Mouse (Mus musculus): ENCODE data around the gene Nup85.
"Not testable (repeated sequence)": the region's sequence is repeated elsewhere in the genome, so short reads cannot be mapped to it uniquely, and the experiment has no call there.

Nup85 gene

DNA sequence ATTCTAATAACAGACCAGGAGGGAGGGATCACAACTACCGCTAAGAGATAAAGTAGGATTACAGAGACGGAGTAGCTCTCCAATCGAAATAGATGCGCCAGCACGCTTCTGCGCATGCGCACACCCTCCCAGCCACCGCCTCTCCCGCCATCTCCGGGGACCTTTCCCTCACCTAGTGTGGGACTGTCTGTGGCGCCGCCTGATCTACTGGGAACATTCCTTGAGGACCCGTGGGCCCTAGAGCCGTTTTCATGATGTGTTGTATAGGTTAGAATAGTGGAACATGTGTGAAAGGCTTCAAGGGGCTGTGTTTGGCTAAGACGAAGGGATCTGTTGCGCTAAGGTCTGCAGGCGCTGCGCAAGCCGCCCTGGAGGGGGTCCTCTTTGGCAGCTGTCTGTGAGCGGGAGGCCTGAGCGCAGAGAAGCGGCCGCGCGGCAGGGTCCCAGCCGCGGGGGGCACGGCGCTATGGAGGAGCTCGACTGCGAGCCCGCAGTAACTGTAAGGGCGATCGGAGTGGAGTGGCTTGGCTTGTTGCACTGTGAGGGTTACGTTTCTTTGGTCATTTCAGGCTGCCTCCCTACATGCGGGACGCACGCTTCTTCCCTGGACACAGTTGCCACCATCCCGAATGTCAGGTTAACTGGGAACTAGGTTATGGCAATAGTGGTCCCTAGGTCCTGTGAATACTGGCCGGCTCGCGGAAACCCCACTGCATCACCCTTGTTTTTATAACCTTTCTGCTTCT, at the start of gene Nup85:
Gene Nup85, plus strand, starts transcription at position 371 of the 746 bp plus-strand sequence.
- peak; percentile 93 to 94 for DNase-seq (ENCODE audit: low spot score in 2 of 2)

DNA sequence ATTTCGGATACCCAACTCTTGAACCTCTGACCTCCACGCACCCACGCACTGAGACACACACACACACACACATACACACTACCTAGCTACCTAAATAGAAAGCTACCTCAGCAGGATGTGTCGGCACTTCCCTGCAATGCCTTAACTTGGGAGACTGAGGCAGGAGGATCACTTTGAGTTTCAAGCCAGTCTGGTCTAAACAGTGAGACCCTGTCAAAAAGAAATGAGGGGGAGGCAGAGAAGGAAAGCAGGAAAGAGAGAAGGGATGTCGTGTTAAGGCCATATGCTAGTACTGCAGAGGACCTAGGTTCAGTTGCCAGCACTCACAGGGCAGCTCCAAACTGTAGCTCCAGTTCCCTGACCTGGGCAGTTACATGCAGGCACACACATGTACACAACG, 49.2 kb upstream of the Nup85 start:
- DNase-seq (ENCODE audit: low spot score in 2 of 2): no peak

DNA sequence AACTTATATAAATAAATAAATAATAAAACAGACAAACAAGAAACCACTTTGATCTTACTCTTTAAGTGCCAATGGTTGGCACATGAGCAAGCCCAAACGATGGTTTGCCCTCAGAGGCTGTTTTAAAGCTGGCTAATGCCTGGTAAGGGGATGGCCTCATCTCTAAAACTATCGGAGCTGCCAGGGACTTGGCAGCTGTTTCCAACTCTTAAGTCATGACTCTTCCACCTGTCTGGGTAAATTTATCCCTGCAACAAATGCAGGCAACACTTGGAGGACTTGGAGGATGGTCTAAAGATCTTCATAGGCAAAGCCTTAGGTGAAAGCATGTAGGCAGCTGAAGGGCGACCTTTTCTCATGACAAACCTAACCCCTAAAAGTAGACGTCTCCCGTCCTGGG, 47.3 kb upstream of the Nup85 start:
- DNase-seq (ENCODE audit: low spot score in 2 of 2): no peak

DNA sequence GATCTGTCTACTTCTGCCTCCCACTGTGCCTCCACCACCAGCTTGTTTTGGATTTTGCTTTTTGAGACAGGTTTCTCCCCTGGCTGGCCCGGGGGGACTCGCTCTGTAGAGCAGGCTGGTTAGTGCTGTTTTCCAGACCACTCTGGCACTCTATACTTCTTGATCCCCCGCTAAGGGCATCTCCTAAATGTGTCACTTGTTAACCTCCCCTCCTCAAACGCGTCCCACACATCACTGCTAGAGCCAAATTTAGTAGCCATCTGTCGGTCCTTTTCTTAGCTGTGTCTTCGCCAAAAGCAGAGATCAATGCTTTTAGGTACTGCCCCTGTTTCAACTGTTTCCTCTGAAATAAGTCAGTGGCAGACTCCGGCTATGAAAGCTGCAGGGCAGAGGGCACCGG, 45.5 kb upstream of the Nup85 start:
- peak in 1 of 2 experiments; percentile 30 for DNase-seq (ENCODE audit: low spot score in 2 of 2)

DNA sequence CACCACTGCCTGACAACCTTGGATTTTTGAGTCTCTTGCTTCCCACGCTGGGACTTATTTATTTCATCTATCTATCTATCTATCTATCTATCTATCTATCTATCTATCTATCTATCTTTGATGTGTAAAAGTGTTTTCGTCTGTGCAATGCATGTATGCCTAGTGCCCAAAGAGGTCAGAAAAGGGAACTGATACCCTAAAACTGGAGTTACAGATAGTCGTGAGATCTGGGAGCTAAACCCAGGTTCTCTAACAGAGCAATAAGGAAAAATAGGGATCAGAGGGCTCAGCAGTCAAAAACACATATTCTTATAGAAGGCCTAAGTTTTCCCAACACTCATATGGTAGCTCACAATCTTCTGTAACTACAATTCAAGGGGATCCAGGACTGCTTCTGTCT, 44.7 kb upstream of the Nup85 start:
- DNase-seq (ENCODE audit: low spot score in 2 of 2): no peak

DNA sequence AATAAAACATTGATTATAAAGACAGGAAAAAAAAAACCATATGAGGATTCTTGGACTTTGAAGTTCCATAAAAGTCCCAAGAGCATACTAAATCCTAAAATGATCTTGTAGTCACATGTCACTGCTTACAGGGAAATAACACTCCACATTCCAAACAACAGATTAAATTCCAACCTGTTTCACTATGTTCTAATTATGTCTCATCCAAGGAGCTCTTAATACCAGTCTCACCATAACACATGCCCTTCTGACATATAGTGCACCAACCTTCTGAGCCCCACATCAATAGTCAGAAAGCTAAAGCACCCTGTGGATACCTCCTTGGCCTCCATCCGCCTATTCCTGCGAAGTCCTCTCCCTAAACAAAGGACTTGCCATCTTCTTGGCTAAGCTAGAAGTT, 44.0 kb upstream of the Nup85 start:
- DNase-seq (ENCODE audit: low spot score in 2 of 2): no peak

DNA sequence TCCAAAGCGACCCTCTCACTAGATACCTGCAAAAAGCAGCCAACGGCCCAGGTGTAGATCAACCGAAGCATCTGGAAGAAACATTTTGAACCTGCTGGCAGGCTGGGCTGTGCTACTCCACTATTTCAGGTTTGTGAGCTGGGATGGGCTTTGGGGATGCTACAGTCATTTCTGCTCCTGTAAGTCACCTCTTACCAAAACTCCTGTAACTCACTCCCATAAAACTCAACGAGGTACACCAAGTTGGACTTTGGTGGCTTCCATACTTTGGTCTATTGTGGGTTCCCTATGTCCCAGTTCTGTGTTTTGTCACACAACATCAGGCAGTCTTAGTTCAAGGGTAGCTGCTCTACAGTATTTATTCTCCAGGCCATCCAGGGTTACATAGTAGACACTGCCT, 43.2 kb upstream of the Nup85 start:
- DNase-seq (ENCODE audit: low spot score in 2 of 2): no peak

DNA sequence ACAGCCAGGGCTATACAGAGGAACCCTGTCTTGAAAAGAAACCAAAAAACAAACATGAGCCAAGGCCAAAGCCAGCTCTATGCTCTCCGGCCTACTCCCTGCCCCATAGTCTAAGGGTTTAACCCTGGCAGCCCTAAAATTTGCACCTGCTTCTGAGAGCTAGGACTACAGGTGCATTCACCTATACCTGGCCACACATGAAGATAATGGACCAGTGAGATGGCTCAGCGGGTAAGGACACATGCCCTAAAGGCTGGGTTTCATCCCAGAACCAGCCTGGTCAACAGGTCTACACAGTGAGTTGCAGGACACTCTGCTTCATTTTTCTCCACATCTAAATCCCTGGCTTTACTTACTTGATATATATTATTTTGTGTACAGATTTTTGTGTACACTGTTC, 42.0 kb upstream of the Nup85 start:
- no peak for DNase-seq (ENCODE audit: low spot score in 2 of 2)

DNA sequence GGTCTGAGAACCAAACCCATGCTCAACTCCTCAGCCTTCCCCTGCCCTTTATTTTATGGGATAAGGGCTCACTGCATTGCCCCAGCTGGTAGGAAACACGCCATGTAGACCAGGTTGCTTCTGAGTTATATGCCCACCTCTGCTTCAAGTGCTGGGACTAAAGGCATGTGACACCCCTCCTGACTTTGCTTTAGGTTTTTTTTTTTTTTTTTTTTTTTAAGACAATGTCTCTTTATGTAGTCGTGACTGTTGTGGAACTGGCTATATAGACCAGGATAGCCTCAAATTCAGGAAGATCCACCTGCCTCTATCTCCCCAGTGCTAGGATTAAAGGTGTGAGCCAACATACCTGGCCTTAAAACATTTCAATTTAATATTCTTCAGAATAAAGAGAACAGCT, 41.5 kb upstream of the Nup85 start:
- no peak for DNase-seq (ENCODE audit: low spot score in 2 of 2)

DNA sequence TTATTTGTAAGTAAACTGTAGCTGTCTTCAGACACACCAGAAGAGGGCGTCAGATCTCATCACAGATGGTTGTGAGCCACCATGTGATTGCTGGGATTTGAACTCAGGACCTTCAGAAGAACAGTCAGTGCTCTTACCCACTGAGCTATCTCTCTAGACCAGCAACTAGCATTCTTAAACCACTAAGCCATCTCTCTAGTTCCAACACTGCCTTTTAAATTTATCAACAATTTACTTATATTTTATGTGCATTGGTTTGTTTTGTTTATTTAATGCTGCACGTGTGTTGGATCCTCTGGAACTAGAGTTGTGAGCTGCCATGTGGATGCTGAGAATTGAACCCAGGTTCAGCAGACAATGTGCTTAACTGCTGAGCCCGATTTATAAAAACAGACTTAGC, 37.8 kb upstream of the Nup85 start:
- DNase-seq (ENCODE audit: low spot score in 2 of 2): not testable (repeated sequence)

DNA sequence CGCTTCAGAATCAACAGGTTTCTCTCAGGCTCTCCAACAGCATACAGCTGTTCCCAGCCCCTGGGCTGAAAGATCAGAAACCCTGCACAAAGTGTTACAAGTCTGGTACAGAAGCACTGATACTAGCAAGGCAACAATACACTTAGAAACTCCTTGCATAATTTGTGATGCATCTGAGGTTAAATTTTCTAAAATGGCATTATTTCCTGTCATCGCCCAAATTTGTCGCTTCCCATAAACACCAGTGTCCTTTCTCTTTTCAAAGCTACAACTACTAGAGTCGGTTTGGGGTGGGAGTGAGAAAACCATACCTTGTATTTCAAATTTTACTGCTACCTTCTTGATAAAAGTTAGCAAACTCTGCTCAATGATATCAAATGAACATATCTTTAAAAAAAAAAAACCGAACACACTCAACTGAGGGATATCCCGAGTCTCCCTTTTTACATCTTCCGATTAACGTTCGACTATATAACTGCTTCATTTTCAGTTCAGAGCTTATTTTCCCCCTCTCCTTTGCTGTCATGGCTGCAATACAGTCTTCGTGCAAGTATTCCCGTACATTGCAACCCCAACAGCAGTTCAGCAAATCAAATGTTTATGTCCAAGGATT, 29.4 kb upstream of the Nup85 start:
- no peak for DNase-seq (ENCODE audit: low spot score in 2 of 2)

DNA sequence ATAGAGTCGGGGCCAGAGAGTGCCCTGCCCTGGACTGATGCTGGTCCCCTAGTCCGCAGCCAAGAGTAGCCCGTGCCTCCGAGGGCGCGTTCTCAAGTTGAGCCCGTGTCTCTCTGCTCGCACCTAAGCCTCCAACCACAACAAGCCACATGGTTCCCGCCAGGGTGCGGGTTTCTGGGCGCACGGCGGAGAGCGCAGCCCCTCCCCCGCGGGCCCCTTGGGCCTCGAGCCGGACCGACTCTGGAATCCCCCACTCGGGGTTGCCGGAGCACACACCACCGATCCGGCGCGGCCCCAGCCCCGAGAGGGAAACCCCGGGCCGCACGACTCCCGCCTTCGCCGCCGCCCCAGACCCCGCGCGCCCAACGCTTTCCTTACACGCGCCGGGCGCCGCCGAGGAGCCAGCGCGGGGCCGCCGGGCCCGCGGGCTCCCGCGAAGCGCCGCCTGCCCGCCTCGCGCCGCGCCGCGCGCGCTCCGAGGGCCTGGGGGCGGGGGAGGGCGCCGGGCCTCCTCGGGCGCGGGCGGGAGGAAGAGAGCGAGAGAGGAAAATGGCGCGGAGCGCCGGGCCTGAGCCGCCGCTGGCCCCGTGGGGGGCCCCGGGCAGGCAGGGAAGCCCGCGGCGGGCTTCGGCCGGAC, 28.7 kb upstream of the Nup85 start:
- DNase-seq (ENCODE audit: low spot score in 2 of 2): peak in 1 of 2 experiments; percentile 29

DNA sequence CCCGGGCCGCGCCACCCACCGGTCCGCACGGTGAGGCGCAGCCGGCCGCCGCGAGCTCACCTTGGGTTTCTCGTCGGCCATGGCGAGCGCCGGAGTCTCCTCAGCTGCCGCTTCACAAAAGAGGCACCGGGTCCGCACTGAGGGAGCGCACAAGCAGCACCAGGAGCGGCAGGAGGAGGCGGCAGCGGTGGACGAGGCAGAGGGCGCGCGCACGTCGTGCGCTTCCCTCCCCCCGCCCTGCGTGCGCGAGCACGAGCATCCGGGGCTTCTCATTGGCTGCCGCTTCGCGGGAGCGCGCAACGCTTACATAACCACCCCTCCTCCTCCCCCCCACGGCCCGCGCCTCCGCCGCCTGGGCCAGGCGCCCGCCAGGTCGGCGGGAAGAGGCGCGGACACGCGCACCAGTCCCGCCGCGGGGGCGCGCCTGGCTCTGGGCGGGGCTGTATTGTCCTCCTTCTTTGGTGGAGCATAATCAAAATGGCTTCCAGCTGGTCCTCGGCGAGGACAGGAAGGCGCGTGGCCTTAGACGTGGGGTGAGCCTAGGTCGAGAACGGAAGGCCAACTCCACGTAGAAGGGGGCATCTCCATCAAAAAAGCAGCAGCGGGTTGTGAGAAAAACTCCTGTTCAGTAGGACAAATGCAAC, 28.1 kb upstream of the Nup85 start, which contains the start of gene Sumo2:
Gene Sumo2, minus strand, starts transcription at position 239 of the 644 bp plus-strand sequence.
- DNase-seq (ENCODE audit: low spot score in 2 of 2): peak; percentile 94 to 96

DNA sequence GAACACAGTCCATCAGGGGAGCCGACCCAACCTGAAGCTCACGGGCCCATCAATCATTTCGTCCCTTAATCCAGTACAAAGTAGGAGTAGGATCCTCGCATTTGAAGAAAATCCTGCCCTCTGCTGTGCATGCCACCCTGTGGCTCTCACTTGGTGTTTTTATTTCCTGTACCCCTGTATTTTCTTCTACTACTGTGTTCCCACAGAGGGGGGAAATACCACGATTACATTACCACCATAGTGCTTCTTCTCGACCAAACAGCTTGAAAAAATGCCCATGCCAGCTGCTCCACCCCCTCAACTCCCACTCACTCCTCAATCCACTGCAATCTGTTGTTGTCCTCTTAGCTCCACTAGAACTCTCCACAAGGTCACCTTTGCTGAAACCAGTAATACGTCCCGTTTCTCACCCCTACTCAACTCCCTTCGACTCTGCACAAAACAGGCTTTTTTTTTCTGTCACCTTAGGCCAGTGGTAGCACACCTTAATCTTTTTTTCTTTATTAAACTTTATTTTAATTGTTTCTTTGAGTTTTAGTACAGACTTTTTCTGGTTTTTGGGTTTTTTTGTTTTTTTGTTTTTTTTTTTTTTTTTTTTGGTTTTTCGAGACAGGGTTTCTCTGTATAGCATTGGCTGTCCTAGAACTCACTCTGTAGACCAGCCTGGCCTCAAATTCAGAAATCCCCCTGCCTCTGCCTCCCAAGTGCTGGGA, 27.2 kb upstream of the Nup85 start:
- DNase-seq (ENCODE audit: low spot score in 2 of 2): peak in 1 of 2 experiments; percentile 18

DNA sequence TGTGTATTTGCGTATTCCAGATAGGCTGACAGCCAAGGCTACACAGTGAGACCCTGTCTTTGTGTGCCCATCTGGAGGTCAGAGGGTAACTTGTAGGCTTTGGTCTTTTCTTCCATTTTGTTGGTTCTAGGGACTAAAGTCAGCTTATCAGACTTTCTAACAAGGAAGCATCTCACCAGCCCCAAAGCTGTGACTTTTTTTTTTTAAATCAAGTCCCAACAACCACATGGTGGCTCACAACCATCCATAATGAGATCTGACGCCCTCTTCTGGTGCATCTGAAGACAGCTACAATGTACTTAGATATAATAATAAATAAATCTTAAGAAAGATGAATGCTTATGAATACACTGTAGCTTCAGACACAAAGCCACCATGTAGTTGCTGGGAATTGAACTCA, 26.2 kb upstream of the Nup85 start:
- DNase-seq (ENCODE audit: low spot score in 2 of 2): no peak

DNA sequence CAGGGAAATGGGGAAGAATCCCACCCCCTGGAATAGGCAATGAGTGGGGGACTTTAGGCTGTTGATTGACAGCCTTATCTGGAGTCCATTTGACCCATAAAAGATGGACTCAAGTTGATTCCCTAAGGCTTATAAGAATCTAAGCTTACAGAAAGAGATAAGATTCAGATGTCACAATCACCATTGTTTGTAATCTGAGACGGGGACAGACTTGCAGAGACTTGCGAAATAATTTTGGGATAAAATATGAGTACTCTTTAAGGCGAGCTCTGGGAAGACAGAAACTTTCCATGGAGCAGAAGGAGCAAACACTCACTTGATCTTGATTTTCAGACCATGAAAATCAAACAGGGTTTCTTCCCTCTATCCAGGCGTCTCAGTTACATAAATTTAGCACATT, 20.7 kb upstream of the Nup85 start:
- no peak for DNase-seq (ENCODE audit: low spot score in 2 of 2)

DNA sequence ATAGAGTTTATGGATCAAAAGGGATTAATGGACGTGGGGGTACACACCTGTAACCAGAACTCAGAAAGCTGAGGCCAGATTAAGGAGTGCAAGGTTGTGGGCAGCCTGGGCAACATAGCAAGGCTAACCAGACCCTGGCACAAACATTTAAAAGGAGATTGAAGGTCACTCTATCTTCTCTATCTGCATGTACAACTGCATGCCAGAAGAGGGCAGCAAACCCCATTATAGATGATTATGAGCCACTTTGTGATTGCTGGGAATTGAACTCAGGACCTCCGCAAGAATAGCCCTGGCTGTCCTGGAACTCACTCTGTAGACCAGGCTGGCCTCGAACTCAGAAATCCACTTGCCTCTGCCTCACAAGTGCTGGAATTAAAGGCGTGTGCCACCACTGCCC, 11.5 kb upstream of the Nup85 start:
- no peak for DNase-seq (ENCODE audit: low spot score in 2 of 2)

DNA sequence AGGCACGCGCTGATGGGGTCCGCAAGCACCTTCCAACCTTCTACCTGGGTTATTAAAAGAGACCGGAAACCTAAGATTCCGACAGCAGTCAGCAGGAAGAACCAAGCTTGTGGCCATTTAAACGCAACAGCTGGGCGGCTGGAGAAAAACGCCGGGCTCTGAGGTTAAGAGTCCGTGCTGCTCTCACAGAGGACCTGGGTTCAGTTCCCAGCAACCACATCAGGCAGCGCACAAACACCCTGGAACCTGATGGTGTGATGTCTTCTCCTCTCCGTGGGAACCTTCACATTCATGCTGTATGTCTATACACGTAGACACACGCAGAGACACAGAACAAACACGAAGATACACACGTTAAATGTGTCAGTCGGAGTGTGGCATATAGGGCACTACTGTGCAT, 8.5 kb upstream of the Nup85 start:
- no peak for DNase-seq (ENCODE audit: low spot score in 2 of 2)

DNA sequence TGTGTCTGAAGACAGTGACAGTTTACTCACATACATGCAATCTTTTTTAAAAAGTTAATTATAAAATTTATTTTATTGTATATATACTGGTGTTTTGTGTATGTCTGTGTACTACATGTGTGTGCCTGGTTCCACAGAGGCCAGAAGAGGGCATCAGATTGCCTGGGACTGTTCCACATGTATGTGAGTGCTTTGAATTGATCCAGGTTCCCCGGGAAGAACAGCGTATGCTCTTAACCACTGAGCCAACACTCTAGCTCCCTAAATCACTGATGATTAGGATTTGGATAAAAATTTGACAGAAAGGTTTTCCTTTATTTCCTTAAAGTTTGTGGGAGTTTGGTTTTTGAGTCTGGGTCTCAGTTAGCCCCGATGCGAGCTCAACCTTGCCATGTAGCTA, 828 bp upstream of the Nup85 start:
- DNase-seq (ENCODE audit: low spot score in 2 of 2): no peak

DNA sequence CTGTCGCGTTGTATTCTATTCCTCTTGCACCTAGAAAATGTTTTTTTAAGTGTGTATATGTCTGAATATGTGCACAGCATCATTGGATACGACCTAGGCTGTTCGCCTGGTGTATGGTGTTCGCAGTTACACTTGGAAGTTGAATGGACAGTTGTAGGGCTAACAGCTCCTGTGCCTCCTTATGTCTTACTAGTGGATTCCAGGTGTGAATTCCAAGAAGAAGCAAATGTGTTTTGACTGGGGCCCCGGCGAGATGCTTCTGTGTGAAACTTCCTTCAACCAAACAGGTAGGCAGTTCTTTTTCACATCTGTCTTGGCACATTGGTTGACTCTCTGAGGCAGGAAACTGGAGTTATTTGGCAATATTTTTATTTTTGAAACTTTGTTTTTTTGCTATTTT, 727 bp downstream of the Nup85 start:
- DNase-seq (ENCODE audit: low spot score in 2 of 2): no peak

DNA sequence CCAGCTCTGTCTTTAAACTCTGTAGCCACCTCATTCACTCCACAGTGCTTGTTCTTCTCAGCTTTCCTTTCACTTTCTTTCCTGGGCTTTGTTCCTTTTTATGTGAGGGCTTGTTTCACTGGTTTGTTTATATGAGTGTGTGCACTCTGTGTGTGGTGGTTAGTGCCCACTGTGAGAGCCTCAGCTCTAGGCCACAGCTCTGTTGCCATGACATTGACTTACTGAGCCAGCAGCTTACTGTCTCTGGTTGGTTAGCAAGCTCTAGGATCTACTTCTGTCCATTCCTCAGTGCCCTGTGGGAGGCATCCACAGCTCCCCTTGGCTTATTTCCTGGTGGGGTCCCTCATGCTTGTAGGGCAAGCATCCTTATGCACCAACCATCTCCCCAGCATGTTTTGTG, 14.8 kb downstream of the Nup85 start:
- DNase-seq (ENCODE audit: low spot score in 2 of 2): no peak

Data from right cerebral cortex, postnatal 36 days (tissue).